Comparison of ENCODE assay signal across 10 mouse cellular contexts in the genomic region with DNA sequence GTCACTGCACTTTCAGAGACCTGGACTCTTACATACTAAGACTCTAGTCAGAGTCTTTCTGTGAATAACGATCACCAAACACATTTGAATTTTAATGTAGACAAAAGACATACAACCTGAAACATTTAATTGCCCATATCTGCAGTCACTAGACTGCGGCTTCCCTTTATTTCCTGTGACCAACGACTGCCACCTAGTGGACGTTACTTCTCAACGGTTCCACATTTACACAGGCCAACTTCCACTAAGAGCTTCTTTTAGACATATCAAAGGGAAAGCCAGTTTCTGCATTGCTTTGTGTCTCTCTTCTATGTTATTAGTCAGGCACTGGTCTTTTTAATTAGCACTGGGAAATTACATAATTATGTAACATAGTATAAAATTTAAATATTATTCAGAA. TPM values are rescaled to one million over a fixed set of nuclear protein-coding genes. Genes with fewer than 3 reads are reported as not detected.
DNase-seq lines count a peak whose midpoint lies in the region; TF ChIP-seq lines count a peak whose summit lies in the region.
"Had no signal": no experiment of that assay in that cellular context is flagged by ENCODE, and none has a peak within 500 bp of the region (broad histone marks: within the 10 kb centered on the region; RNA-seq: fewer than 3 reads in every experiment).

No protein-coding gene starts in this region.

- H3K4me1 ChIP-seq in lung, adult 2 months (ENCODE audit: control insufficient read depth, insufficient read depth, low read length), result no peaks in the 10 kb centered on the region
- H3K4me1 ChIP-seq: heart, embryonic 13.5 days; stomach, embryonic 15.5 days had no signal

- WGBS in lung, adult 2 months, result 3% methylated on average over 5 of the region's 5 CpGs

- TF ChIP-seq POLR2A in lung, adult 2 months (IDR thresholded peaks at IDR 0.05; ENCODE audit: borderline replicate concordance, extremely low read depth, low read depth, low read length), result no peak

- peak; percentile 32; the same call in 1 of the 2 replicates for TF ChIP-seq CTCF in lung, adult 2 months (IDR thresholded peaks at IDR 0.05; ENCODE audit: insufficient read depth, low read length)

- H3K4me3 ChIP-seq in lung, adult 2 months (replicated peaks; ENCODE audit: extremely low read depth, low read depth, low read length), result no peak overlapping the region
- H3K4me3 ChIP-seq: heart, embryonic 13.5 days; stomach, embryonic 15.5 days had no signal

- DNase-seq in CD4-positive helper T cell, adult 2 months (ENCODE audit: low read depth, low spot score), result peak; percentile 69
- peak; percentile 35 for DNase-seq in MN1 (ENCODE audit: low spot score)
- peak; percentile 26 to 70 for DNase-seq in cerebellum, postnatal 25 days
- DNase-seq in gastrocnemius, postnatal 10 days, result peak; percentile 47
- peak; percentile 43 to 73 for DNase-seq in kidney, postnatal 36 days
- DNase-seq in lung, adult 2 months, result no peak
- DNase-seq in retina, adult 2 months (ENCODE audit: low read depth, low spot score), result peak; percentile 46
- DNase-seq in urinary bladder, postnatal 10 days (ENCODE audit: low spot score), result no peak

RNA-seq across cellular contexts. Expression of gene Abca6, which starts 20.2 kb away (rescaled TPM):
- total RNA-seq in gastrocnemius, postnatal 10 days (2021), result 1 to 10 TPM; 4.1 to 4.3 TPM
- polyA plus RNA-seq in lung, adult 2 months (2012; rRNA removed), result 0.52 and 1.1 TPM in 2 replicates

Comparison
In these comparisons a context has a peak if more than half of its experiments do, and no peak if none do; other contexts are left out.
1. DNase-seq: peak in CD4-positive helper T cell, adult 2 months (single experiment), MN1 (single experiment), cerebellum, postnatal 25 days (2 of 2), gastrocnemius, postnatal 10 days (single experiment), kidney, postnatal 36 days (2 of 2) and retina, adult 2 months (single experiment); none in lung, adult 2 months (single experiment) and urinary bladder, postnatal 10 days (single experiment).